Mouse (Mus musculus) lung, embryonic 16.5 days (tissue): ENCODE data around the gene Hs1bp3. TPM values are rescaled to one million over a fixed set of nuclear protein-coding genes. Genes with fewer than 3 reads are reported as not detected.
A peak's percentile ranks its signal among the peaks of the same experiment; 100 is the strongest.

Experiments used
- ATAC-seq: fragments of 200-750 bp; cut with Nextera tagmentation; 2 replicates; pipeline ENCODE4 v1.8.0; 2017; ENCODE audit warnings: low read depth, mild to moderate bottlenecking, moderate library complexity
- H3K27ac ChIP-seq: fragments of 300-500 bp; sonication (generic); 2 replicates; pipeline ENCODE4 v1.5.1; 2014; ENCODE audit warnings: mild to moderate bottlenecking, control low read depth, low read length
- H3K27me3 ChIP-seq: fragments of 300-500 bp; sonication (generic); 2 replicates; pipeline ENCODE4 v1.6.1; 2014; ENCODE audit warnings: low read depth, low read length, mixed read lengths; ENCODE audit not compliant: control insufficient read depth, insufficient read depth
- H3K36me3 ChIP-seq: fragments of 300-500 bp; sonication (generic); 2 replicates; pipeline ENCODE4 v1.6.1; 2014; ENCODE audit warnings: low read length; ENCODE audit not compliant: control insufficient read depth, insufficient read depth
- H3K4me1 ChIP-seq: fragments of 300-500 bp; sonication (generic); replicated peaks from 2 replicates; pipeline ENCODE4 v1.6.1; 2014; ENCODE audit warnings: low read length, mixed read lengths; ENCODE audit not compliant: control insufficient read depth, insufficient read depth
- H3K4me2 ChIP-seq: fragments of 300-500 bp; sonication (generic); 2 replicates; pipeline ENCODE4 v1.6.1; 2014; ENCODE audit warnings: low read depth, low read length, control low read depth
- H3K4me3 ChIP-seq: fragments of 300-500 bp; sonication (generic); 2 replicates; pipeline ENCODE4 v1.5.1; 2014; ENCODE audit warnings: mild to moderate bottlenecking, low read length, control low read depth
- H3K9ac ChIP-seq: fragments of 300-500 bp; sonication (generic); 2 replicates; pipeline ENCODE4 v1.6.1; 2014; ENCODE audit warnings: low read length, control low read depth
- H3K9me3 ChIP-seq: fragments of 300-500 bp; sonication (generic); 2 replicates; pipeline ENCODE4 v1.6.1; 2016; ENCODE audit warnings: low read length; ENCODE audit not compliant: control insufficient read depth
- WGBS: fragments of 180-500 bp; shearing (Covaris S2); extraction: QIAGEN DNeasy Blood & Tissue Kit; methylation state at CpG from one replicate; pipeline ENCODE4 v1.1.7; 2014; 5-methylcytosine and 5-hydroxymethylcytosine counted together
- polyA plus RNA-seq: library from polyadenylated mRNA; unstranded; fragments of >200 nt; fragmentation: Nextera tagmentation; extraction: Ambion mirVana; gene quantifications from 2 replicates; pipeline ENCODE4 v1.2.1, GENCODE M21; 2015

Gene Hs1bp3
- polyA plus RNA-seq, 1 experiment from 2014 or later, result 16.9 TPM

GRCm38 (mm10) chr12:8377955-8378620 is 64.9 kb downstream of the Hs1bp3 start:
- Histone ChIP-seq H3K4me2 (no peak overlapping the region), H3K36me3 (no peaks in the 10 kb centered on the region), H3K27ac (no peak overlapping the region), H3K27me3 (no peaks in the 10 kb centered on the region), H3K9me3 (no peaks in the 10 kb centered on the region), H3K4me1 (peaks cover 21% of the 10 kb centered on the region), H3K4me3 (no peak overlapping the region), H3K9ac (no peak overlapping the region)
- ATAC-seq, result no peak
- WGBS, result 49% methylated on average over 9 of the region's 9 CpGs

- WGBS, result 40% methylated on average over 8 of the region's 8 CpGs
- Histone ChIP-seq H3K36me3 (no peaks in the 10 kb centered on the region), H3K9me3 (no peaks in the 10 kb centered on the region), H3K4me3 (no peak overlapping the region), H3K4me2 (no peak overlapping the region), H3K27ac (peak overlapping the region; percentile 65), H3K4me1 (peaks cover 23% of the 10 kb centered on the region), H3K27me3 (no peaks in the 10 kb centered on the region), H3K9ac (no peak overlapping the region)
- peak; percentile 91 for ATAC-seq
Measured at GRCm38 (mm10) chr12:8379795-8380521, 66.7 kb downstream of the Hs1bp3 start.

- no peak for ATAC-seq
- H3K4me1 ChIP-seq, result peaks cover 23% of the 10 kb centered on the region
- 60% methylated on average over 9 of the region's 9 CpGs for WGBS
- H3K4me2 ChIP-seq, result no peak overlapping the region
- H3K27ac ChIP-seq, result no peak overlapping the region
- H3K4me3 ChIP-seq, result no peak overlapping the region
- no peaks in the 10 kb centered on the region for H3K9me3 ChIP-seq
- H3K9ac ChIP-seq, result no peak overlapping the region
- H3K36me3 ChIP-seq, result no peaks in the 10 kb centered on the region
- no peaks in the 10 kb centered on the region for H3K27me3 ChIP-seq
Measured at GRCm38 (mm10) chr12:8380944-8381343, 67.7 kb downstream of the Hs1bp3 start.

GRCm38 (mm10) chr12:8381940-8382339 is 68.7 kb downstream of the Hs1bp3 start:
- H3K4me3 ChIP-seq, result no peak overlapping the region
- no peaks in the 10 kb centered on the region for H3K27me3 ChIP-seq
- H3K9ac ChIP-seq, result no peak overlapping the region
- 67% methylated on average over 2 of the region's 2 CpGs for WGBS
- no peaks in the 10 kb centered on the region for H3K9me3 ChIP-seq
- no peak overlapping the region for H3K27ac ChIP-seq
- H3K36me3 ChIP-seq, result no peaks in the 10 kb centered on the region
- ATAC-seq, result no peak
- H3K4me1 ChIP-seq, result peaks cover 32% of the 10 kb centered on the region
- H3K4me2 ChIP-seq, result no peak overlapping the region

- Histone ChIP-seq H3K9ac (no peak overlapping the region), H3K36me3 (no peaks in the 10 kb centered on the region), H3K4me1 (peaks cover 28% of the 10 kb centered on the region), H3K27ac (no peak overlapping the region), H3K4me2 (no peak overlapping the region), H3K9me3 (no peaks in the 10 kb centered on the region), H3K4me3 (no peak overlapping the region), H3K27me3 (no peaks in the 10 kb centered on the region)
- no peak for ATAC-seq
- 57% methylated on average over 6 of the region's 6 CpGs for WGBS
Measured at GRCm38 (mm10) chr12:8383822-8384221, 70.6 kb downstream of the Hs1bp3 start.

GRCm38 (mm10) chr12:8386451-8387011 is 73.3 kb downstream of the Hs1bp3 start:
- ATAC-seq, result peak; percentile 87
- H3K9ac ChIP-seq, result 0 out of 2 replicates have a peak overlapping the region, but pooled peaks have one; percentile 15
- WGBS, result 39% methylated on average over 6 of the region's 6 CpGs
- H3K36me3 ChIP-seq, result no peaks in the 10 kb centered on the region
- no peaks in the 10 kb centered on the region for H3K9me3 ChIP-seq
- H3K27me3 ChIP-seq, result no peaks in the 10 kb centered on the region
- no peak overlapping the region for H3K4me2 ChIP-seq
- peaks cover 12% of the 10 kb centered on the region for H3K4me1 ChIP-seq
- H3K27ac ChIP-seq, result peak overlapping the region; percentile 72
- H3K4me3 ChIP-seq, result no peak overlapping the region

GRCm38 (mm10) chr12:8387281-8387680 is 74.0 kb downstream of the Hs1bp3 start:
- Histone ChIP-seq H3K4me3 (no peak overlapping the region), H3K27me3 (no peaks in the 10 kb centered on the region), H3K36me3 (no peaks in the 10 kb centered on the region), H3K4me2 (no peak overlapping the region), H3K4me1 (peaks cover 12% of the 10 kb centered on the region), H3K9me3 (no peaks in the 10 kb centered on the region), H3K27ac (peak overlapping the region; percentile 72), H3K9ac (no peak overlapping the region)
- ATAC-seq, result no peak
- WGBS, result 50% methylated on average over 1 of the region's 1 CpGs

- no peak overlapping the region for H3K9ac ChIP-seq
- no peak overlapping the region for H3K4me2 ChIP-seq
- no peaks in the 10 kb centered on the region for H3K27me3 ChIP-seq
- H3K27ac ChIP-seq, result no peak overlapping the region
- ATAC-seq, result no peak
- H3K4me1 ChIP-seq, result peaks cover 12% of the 10 kb centered on the region
- 88% methylated on average over 4 of the region's 4 CpGs for WGBS
- no peaks in the 10 kb centered on the region for H3K36me3 ChIP-seq
- H3K9me3 ChIP-seq, result no peaks in the 10 kb centered on the region
- no peak overlapping the region for H3K4me3 ChIP-seq
Measured at GRCm38 (mm10) chr12:8388529-8389414, 75.5 kb downstream of the Hs1bp3 start.

- H3K4me1 ChIP-seq, result peaks cover 7% of the 10 kb centered on the region; the same call in 1 of the 2 replicates
- no peak overlapping the region for H3K9ac ChIP-seq
- H3K27ac ChIP-seq, result no peak overlapping the region
- H3K9me3 ChIP-seq, result no peaks in the 10 kb centered on the region
- H3K36me3 ChIP-seq, result no peaks in the 10 kb centered on the region
- ATAC-seq, result no peak
- no peak overlapping the region for H3K4me3 ChIP-seq
- 60% methylated on average over 5 of the region's 5 CpGs for WGBS
- no peaks in the 10 kb centered on the region for H3K27me3 ChIP-seq
- no peak overlapping the region for H3K4me2 ChIP-seq
Measured at GRCm38 (mm10) chr12:8393226-8393625, 80.0 kb downstream of the Hs1bp3 start.
